In the genomic region with DNA sequence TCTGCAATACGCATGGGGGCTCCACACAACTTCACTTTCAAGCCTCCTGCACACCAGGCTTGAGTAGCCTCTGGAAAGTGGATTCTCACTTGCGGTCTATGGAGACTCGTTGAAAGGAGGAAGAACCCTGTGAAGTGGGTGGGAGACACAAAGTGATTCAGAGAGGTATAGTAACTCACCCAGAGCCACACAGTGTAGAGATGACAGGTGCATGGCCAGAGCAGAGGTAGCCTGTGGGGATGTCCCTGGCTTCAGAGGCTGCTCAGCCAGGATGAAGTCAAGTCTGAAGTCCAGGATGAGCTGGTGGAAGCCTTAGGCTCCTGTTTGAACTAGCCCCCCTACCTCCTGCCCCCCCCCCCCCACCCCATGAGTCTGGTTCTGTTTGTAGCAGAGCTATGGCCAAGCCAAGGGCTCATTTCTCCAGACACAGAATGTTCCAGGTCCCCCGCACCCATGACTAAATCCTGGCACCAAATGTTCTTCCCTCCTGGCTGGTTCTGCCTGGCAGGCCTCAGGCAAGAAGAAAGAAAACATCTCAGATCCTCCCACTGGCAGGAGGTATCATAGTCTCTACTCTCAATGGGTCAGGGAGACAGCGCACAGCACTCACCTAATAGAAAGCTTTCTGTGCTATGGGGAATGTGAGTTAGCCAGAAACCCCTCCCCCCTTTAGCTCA, we compare ENCODE assay signal across 13 mouse cellular contexts. TPM values are rescaled to one million over a fixed set of nuclear protein-coding genes. Genes with fewer than 3 reads are reported as not detected.
DNase-seq lines count a peak whose midpoint lies in the region; ATAC-seq and TF ChIP-seq lines count a peak whose summit lies in the region.
"Had no signal": no experiment of that assay in that cellular context is flagged by ENCODE, and none has a peak within 500 bp of the region (broad histone marks: within the 10 kb centered on the region; RNA-seq: fewer than 3 reads in every experiment).

No protein-coding gene starts in this region.

- H3K36me3 ChIP-seq in midbrain, embryonic 11.5 days (ENCODE audit: control insufficient read depth, insufficient read depth, low read length), result no peaks in the 10 kb centered on the region
- H3K36me3 ChIP-seq in midbrain, embryonic 10.5 days, result no peaks in the 10 kb centered on the region
- H3K36me3 ChIP-seq in midbrain, embryonic 16.5 days (ENCODE audit: control insufficient read depth, insufficient read depth, low read length), result no peaks in the 10 kb centered on the region
- H3K36me3 ChIP-seq: neural tube, embryonic 13.5 days had no signal

- no peak overlapping the region for H3K4me3 ChIP-seq in midbrain, embryonic 11.5 days (ENCODE audit: low read depth, low read length)
- H3K4me3 ChIP-seq in midbrain, embryonic 10.5 days, result no peak overlapping the region
- peak overlapping the region; percentile 13; the same call in 1 of the 2 replicates for H3K4me3 ChIP-seq in layer of hippocampus, adult 2 months
- no peak overlapping the region for H3K4me3 ChIP-seq in midbrain, embryonic 16.5 days (ENCODE audit: low read depth, low read length)
- H3K4me3 ChIP-seq: neural tube, embryonic 13.5 days had no signal

- DNase-seq in cerebellum, adult 9-11 months, result peak; percentile 21
- no peak for DNase-seq in cerebellum, postnatal 36 days
- DNase-seq in midbrain, embryonic 11.5 days (ENCODE audit: low spot score, missing footprints), result no peak
- no peak for DNase-seq in midbrain, embryonic 10.5 days (ENCODE audit: low spot score)
- peak; percentile 78 to 87 for DNase-seq in layer of hippocampus, adult 2 months (ENCODE audit: low spot score in 2 of 2)
- DNase-seq in thymus, postnatal 36 days, result no peak
- no peak for DNase-seq in urinary bladder, postnatal 14 days (ENCODE audit: low spot score)
- DNase-seq: gastrocnemius, postnatal 14 days; kidney, adult 8-10 months; thymus, postnatal 4 days had no signal

- H3K9me3 ChIP-seq in midbrain, embryonic 11.5 days (ENCODE audit: control insufficient read depth, low read length), result no peaks in the 10 kb centered on the region
- H3K9me3 ChIP-seq in midbrain, embryonic 10.5 days (replicated peaks), result no peaks in the 10 kb centered on the region
- H3K9me3 ChIP-seq in midbrain, embryonic 16.5 days (replicated peaks; ENCODE audit: control insufficient read depth, low read length, poor library complexity, severe bottlenecking), result no peaks in the 10 kb centered on the region
- H3K9me3 ChIP-seq: neural tube, embryonic 13.5 days had no signal

- H3K9ac ChIP-seq in midbrain, embryonic 11.5 days (ENCODE audit: low read length), result no peak overlapping the region
- no peak overlapping the region for H3K9ac ChIP-seq in midbrain, embryonic 16.5 days (ENCODE audit: low read depth, low read length)
- H3K9ac ChIP-seq: neural tube, embryonic 13.5 days had no signal

- TF ChIP-seq CTCF in layer of hippocampus, adult 2 months (conservative IDR thresholded peaks at IDR 0.05), result no peak

- no peak overlapping the region for H3K4me2 ChIP-seq in midbrain, embryonic 11.5 days
- no peak overlapping the region for H3K4me2 ChIP-seq in midbrain, embryonic 16.5 days (ENCODE audit: low read length)
- H3K4me2 ChIP-seq: neural tube, embryonic 13.5 days had no signal

- H3K4me1 ChIP-seq in midbrain, embryonic 11.5 days (ENCODE audit: control insufficient read depth, insufficient read depth, low read length), result no peaks in the 10 kb centered on the region
- peaks cover 26% of the 10 kb centered on the region for H3K4me1 ChIP-seq in midbrain, embryonic 10.5 days
- peaks cover 14% of the 10 kb centered on the region for H3K4me1 ChIP-seq in midbrain, embryonic 16.5 days (ENCODE audit: control insufficient read depth, insufficient read depth, low read length)

- H3K27me3 ChIP-seq in midbrain, embryonic 11.5 days (ENCODE audit: control insufficient read depth, insufficient read depth, low read length), result peaks cover 3% of the 10 kb centered on the region; the same call in 1 of the 2 replicates
- H3K27me3 ChIP-seq in midbrain, embryonic 10.5 days (ENCODE audit: low read depth, poor library complexity, severe bottlenecking), result peaks cover 42% of the 10 kb centered on the region
- H3K27me3 ChIP-seq in midbrain, embryonic 16.5 days (ENCODE audit: control insufficient read depth, insufficient read depth, low read depth, low read length), result no peaks in the 10 kb centered on the region; the same call in none of the 2 replicates

- no peak overlapping the region for H3K27ac ChIP-seq in midbrain, embryonic 11.5 days (ENCODE audit: low read depth, low read length)
- no peak overlapping the region for H3K27ac ChIP-seq in midbrain, embryonic 10.5 days (replicated peaks)
- H3K27ac ChIP-seq in layer of hippocampus, adult 2 months, result peak overlapping the region; percentile 89
- no peak overlapping the region for H3K27ac ChIP-seq in midbrain, embryonic 16.5 days (ENCODE audit: low read length)
- H3K27ac ChIP-seq: neural tube, embryonic 13.5 days had no signal

- WGBS in midbrain, embryonic 11.5 days, result 48% methylated on average over 5 of the region's 5 CpGs
- WGBS in midbrain, embryonic 10.5 days, result 50% methylated on average over 5 of the region's 5 CpGs
- 50% methylated on average over 5 of the region's 5 CpGs for WGBS in midbrain, embryonic 16.5 days

- peak; percentile 33 for ATAC-seq in midbrain, embryonic 11.5 days (ENCODE audit: low FRiP score)
- ATAC-seq in midbrain, embryonic 16.5 days, result 0 out of 2 replicates have a peak, but pooled peaks have one; percentile 43
- ATAC-seq: lung, postnatal 0 days had no signal

RNA-seq across cellular contexts. Expression of a gene that starts 54.2 kb away (rescaled TPM):
- 0.58 and 1.1 TPM in 2 replicates for polyA plus RNA-seq in midbrain, embryonic 11.5 days (2014; fragmentation: Nextera tagmentation; extraction: Ambion mirVana)
- polyA plus RNA-seq in midbrain, embryonic 10.5 days (2016; fragmentation: Nextera tagmentation; extraction: Ambion mirVana), result 1.1 and 1.3 TPM in 2 replicates
- 100 to 1,000 TPM in 1 of 2 experiments, 10 to 100 TPM in 1; 99.8 to 106 TPM for total RNA-seq in layer of hippocampus, adult 2 months (2021)
- 5.6 and 9.4 TPM in 2 replicates for polyA plus RNA-seq in midbrain, embryonic 16.5 days (2015; fragmentation: Nextera tagmentation; extraction: Ambion mirVana)
- total RNA-seq: gastrocnemius, postnatal 14 days had no signal

RNA-seq across cellular contexts. Expression of a gene that starts 54.3 kb away (rescaled TPM):
- polyA plus RNA-seq in midbrain, embryonic 11.5 days (2014; fragmentation: Nextera tagmentation; extraction: Ambion mirVana), result 65.3 and 71.4 TPM in 2 replicates
- 39.6 and 58.5 TPM in 2 replicates for polyA plus RNA-seq in midbrain, embryonic 10.5 days (2016; fragmentation: Nextera tagmentation; extraction: Ambion mirVana)
- total RNA-seq in layer of hippocampus, adult 2 months (2021), result 100 to 1,000 TPM; 136 to 141 TPM
- polyA plus RNA-seq in midbrain, embryonic 16.5 days (2015; fragmentation: Nextera tagmentation; extraction: Ambion mirVana), result 90.1 and 102 TPM in 2 replicates

Comparison
In these comparisons a context has a peak if more than half of its experiments do, and no peak if none do; other contexts are left out.
1. DNase-seq: peak in cerebellum, adult 9-11 months (single experiment) and layer of hippocampus, adult 2 months (2 of 2); none in cerebellum, postnatal 36 days (0 of 2), midbrain, embryonic 11.5 days (single experiment), midbrain, embryonic 10.5 days (single experiment), thymus, postnatal 36 days (0 of 2) and urinary bladder, postnatal 14 days (single experiment).